Mouse (Mus musculus) liver, embryonic 15.5 days (tissue): ENCODE measurements around the gene 1810013L24Rik. TPM values are rescaled to one million over a fixed set of nuclear protein-coding genes. Genes with fewer than 3 reads are reported as not detected.

Source experiments
- polyA plus RNA-seq: library from polyadenylated mRNA; unstranded; fragments of >200 nt; fragmentation: Nextera tagmentation; extraction: Ambion mirVana; gene quantifications from 2 replicates; pipeline ENCODE4 v1.2.1, GENCODE M21; 2015

Gene 1810013L24Rik
- polyA plus RNA-seq, 1 experiment from 2014 or later = 12.7 TPM

Other genes starting within 250 kb of the 1810013L24Rik start
- gene Pmm2, start 192.4 kb upstream of the 1810013L24Rik start, polyA plus RNA-seq = 30.4 and 31.5 TPM in 2 replicates
- gene Tmem186, start 192.4 kb upstream of the 1810013L24Rik start, polyA plus RNA-seq = 8.9 and 9.8 TPM in 2 replicates
- 85.9 and 94.7 TPM in 2 replicates for gene Carhsp1, start 157.9 kb upstream of the 1810013L24Rik start, polyA plus RNA-seq
- 0.24 TPM in 1 of 2 replicates, not detected in the other for gene Gm5767, start 149.3 kb upstream of the 1810013L24Rik start, polyA plus RNA-seq
- gene Usp7, start 37.8 kb upstream of the 1810013L24Rik start, polyA plus RNA-seq = 24.4 and 29.4 TPM in 2 replicates